Mouse (Mus musculus) forebrain, postnatal 0 days (tissue): ENCODE results near the gene Gga3. TPM values are rescaled to one million over a fixed set of nuclear protein-coding genes. Genes with fewer than 3 reads are reported as not detected.

Experiments
- ATAC-seq: fragments of 200-750 bp; cut with Nextera tagmentation; 2 replicates; pipeline ENCODE4 v1.8.0; 2017; ENCODE audit warnings: mild to moderate bottlenecking, moderate library complexity
- DNase-seq: peaks from one replicate; pipeline ENCODE4 v3.0.0-alpha.2; 2015
- H3K27ac ChIP-seq: fragments of 300-500 bp; sonication (generic); 2 replicates; pipeline ENCODE4 v1.5.1; 2014; ENCODE audit warnings: low read depth, mild to moderate bottlenecking, antibody characterized with exemption, low read length, moderate library complexity, mixed read lengths
- H3K27me3 ChIP-seq: fragments of 300-500 bp; sonication (generic); 2 replicates; pipeline ENCODE4 v1.6.1; 2014; ENCODE audit warnings: mild to moderate bottlenecking, low read length, mixed read lengths; ENCODE audit not compliant: insufficient read depth
- H3K36me3 ChIP-seq: fragments of 300-500 bp; sonication (generic); 2 replicates; pipeline ENCODE4 v1.6.1; 2014; ENCODE audit warnings: mild to moderate bottlenecking, moderate library complexity; ENCODE audit not compliant: insufficient read depth
- H3K4me1 ChIP-seq: fragments of 300-500 bp; sonication (generic); 2 replicates; pipeline ENCODE4 v1.6.1; 2014; ENCODE audit warnings: antibody characterized with exemption; ENCODE audit not compliant: insufficient read depth
- H3K4me2 ChIP-seq: fragments of 300-500 bp; sonication (generic); 2 replicates; pipeline ENCODE4 v1.6.1; 2014; ENCODE audit warnings: low read depth, mild to moderate bottlenecking, moderate library complexity
- H3K4me3 ChIP-seq: fragments of 300-500 bp; sonication (generic); 2 replicates; pipeline ENCODE4 v1.5.1; 2014; ENCODE audit warnings: low read depth, low read length, mixed read lengths
- H3K9ac ChIP-seq: fragments of 300-500 bp; sonication (generic); 2 replicates; pipeline ENCODE4 v1.6.1; 2014; ENCODE audit warnings: mild to moderate bottlenecking
- H3K9me3 ChIP-seq: fragments of 300-500 bp; sonication (generic); 2 replicates; pipeline ENCODE4 v1.6.1; 2016; ENCODE audit warnings: low read length
- CTCF ChIP-seq: sonication (generic); IDR thresholded peaks from 2 replicates; pipeline ENCODE4 v1.5.1; 2016; ENCODE audit warnings: antibody characterized with exemption, control low read depth, low read depth
- WGBS: fragments of 180-500 bp; shearing (Covaris S2); extraction: QIAGEN DNeasy Blood & Tissue Kit; methylation state at CpG from one replicate; pipeline ENCODE4 v1.1.7; 2014; 5-methylcytosine and 5-hydroxymethylcytosine counted together
- polyA plus RNA-seq: library from polyadenylated mRNA; unstranded; fragments of >200 nt; fragmentation: Nextera tagmentation; extraction: Ambion mirVana; gene quantifications from 2 replicates; pipeline ENCODE4 v1.2.1, GENCODE M21; 2015
- total RNA-seq: library from RNA; depleted of rRNA; stranded (reverse); fragments of >200 nt; gene quantifications from 2 replicates; pipeline ENCODE4 v1.2.3, GENCODE M21; 2014

The Gga3 gene
- total and polyA plus RNA-seq, 2 experiments from 2014 or later, result 18.5 to 34.0 TPM

DNA sequence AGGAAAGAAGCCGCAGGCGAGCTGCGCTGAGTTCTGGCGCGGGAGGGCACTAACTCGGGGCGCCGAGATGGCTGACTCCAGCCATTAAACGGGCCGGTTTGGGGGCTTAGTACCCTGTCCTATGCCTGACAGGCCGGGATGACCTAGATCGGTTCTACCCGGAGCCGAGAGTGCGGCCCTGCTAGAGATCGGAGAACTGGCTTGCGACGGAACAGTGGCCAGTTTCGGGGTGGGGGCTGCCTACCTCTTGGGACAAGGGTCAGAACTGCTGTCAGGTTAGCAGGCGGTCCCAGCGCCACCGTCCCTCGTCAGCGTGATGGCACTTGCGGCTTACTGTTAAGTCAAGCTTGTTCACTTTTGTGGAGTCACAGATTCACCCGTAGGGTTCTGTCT lies 449 bp upstream of the Gga3 start:
- WGBS, result under 1% methylated on average over 26 of the region's 26 CpGs
- Histone ChIP-seq H3K4me2 (peak overlapping the region; percentile 89), H3K4me3 (peak overlapping the region; percentile 95)

DNA sequence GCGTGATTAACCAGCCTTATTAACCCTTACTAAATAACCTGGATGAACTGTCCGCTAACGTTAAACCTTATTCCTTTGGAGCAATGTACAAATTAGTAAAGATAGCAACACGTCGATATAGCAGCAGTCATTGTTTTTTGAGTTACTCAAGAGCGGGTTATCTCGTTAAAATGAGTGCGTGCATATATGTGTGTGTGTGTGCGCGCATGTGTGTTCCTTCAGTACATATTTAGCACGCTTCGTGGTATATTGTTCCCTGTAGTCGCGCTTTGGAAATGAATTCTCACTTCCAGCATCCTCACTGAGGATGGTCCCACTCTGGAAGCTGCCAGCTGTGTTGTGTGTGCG lies 749 bp downstream of the Gga3 start:
- no peaks in the 10 kb centered on the region for H3K27me3 ChIP-seq
- WGBS, result 6% methylated on average over 15 of the region's 15 CpGs
- H3K4me3 ChIP-seq, result peak overlapping the region; percentile 95
- peak overlapping the region; percentile 97 for H3K9ac ChIP-seq
- peaks cover 15% of the 10 kb centered on the region for H3K4me1 ChIP-seq
- H3K27ac ChIP-seq, result peak overlapping the region; percentile 95
- ATAC-seq, result no peak
- H3K9me3 ChIP-seq, result no peaks in the 10 kb centered on the region
- no peak for TF ChIP-seq CTCF
- DNase-seq, result no peak
- H3K36me3 ChIP-seq, result peaks cover 29% of the 10 kb centered on the region
- peak overlapping the region; percentile 89 for H3K4me2 ChIP-seq

More for the DNA sequence above, 449 bp upstream of the Gga3 start:
- no peaks in the 10 kb centered on the region for H3K27me3 ChIP-seq
- no peaks in the 10 kb centered on the region for H3K9me3 ChIP-seq
- DNase-seq (no peak), ATAC-seq (peak; percentile 10)
- H3K27ac ChIP-seq, result peak overlapping the region; percentile 95
- peaks cover 29% of the 10 kb centered on the region for H3K36me3 ChIP-seq
- H3K9ac ChIP-seq, result peak overlapping the region; percentile 97
- no peak for TF ChIP-seq CTCF
- peaks cover 15% of the 10 kb centered on the region for H3K4me1 ChIP-seq

DNA sequence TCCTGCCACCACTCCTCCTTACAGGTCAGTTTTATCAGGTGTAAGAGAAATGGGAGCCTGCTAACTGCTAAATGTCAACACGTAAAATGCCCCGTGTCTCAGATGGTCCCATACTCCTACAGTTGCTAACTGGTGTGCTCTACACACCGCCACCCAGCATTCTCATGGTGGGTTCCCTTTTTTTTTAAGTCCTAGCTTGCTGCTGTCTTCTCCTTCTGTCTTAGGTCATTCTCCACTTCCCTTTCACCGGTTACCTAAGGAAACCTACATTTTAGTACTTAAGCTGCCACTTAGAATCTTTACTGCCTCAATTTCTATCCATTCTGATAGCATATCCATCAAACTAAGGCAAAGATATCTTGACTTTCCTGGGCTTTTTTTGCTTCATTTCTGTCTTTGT lies 2.7 kb downstream of the Gga3 start:
- no peak overlapping the region for H3K4me2 ChIP-seq
- no peak overlapping the region for H3K4me3 ChIP-seq
- peaks cover 15% of the 10 kb centered on the region for H3K4me1 ChIP-seq
- ATAC-seq, result no peak
- no peaks in the 10 kb centered on the region for H3K27me3 ChIP-seq
- no peak overlapping the region for H3K27ac ChIP-seq
- TF ChIP-seq CTCF, result no peak
- H3K9me3 ChIP-seq, result no peaks in the 10 kb centered on the region
- H3K36me3 ChIP-seq, result peaks cover 20% of the 10 kb centered on the region
- no peak overlapping the region for H3K9ac ChIP-seq
- no peak for DNase-seq
- WGBS, result 95% methylated on average over 4 of the region's 4 CpGs

GRCm38 (mm10) chr11:115600743-115601142 lies 3.1 kb downstream of the Gga3 start:
- DNase-seq, result no peak
- Histone ChIP-seq H3K27me3 (no peaks in the 10 kb centered on the region), H3K4me2 (no peak overlapping the region), H3K4me1 (peaks cover 15% of the 10 kb centered on the region), H3K9ac (no peak overlapping the region), H3K9me3 (no peaks in the 10 kb centered on the region), H3K4me3 (no peak overlapping the region), H3K36me3 (peaks cover 16% of the 10 kb centered on the region), H3K27ac (no peak overlapping the region)
- no peak for TF ChIP-seq CTCF
- ATAC-seq, result no peak
- WGBS, result 97% methylated on average over 15 of the region's 15 CpGs

- no peak for DNase-seq
- Histone ChIP-seq H3K27ac (no peak overlapping the region), H3K9me3 (no peaks in the 10 kb centered on the region), H3K4me1 (peaks cover 9% of the 10 kb centered on the region), H3K9ac (no peak overlapping the region), H3K4me3 (no peak overlapping the region), H3K36me3 (peaks cover 14% of the 10 kb centered on the region), H3K4me2 (no peak overlapping the region), H3K27me3 (no peaks in the 10 kb centered on the region)
- no peak for ATAC-seq
- no peak for TF ChIP-seq CTCF
- 93% methylated on average over 7 of the region's 7 CpGs for WGBS
Measured at GRCm38 (mm10) chr11:115599722-115600121, 4.1 kb downstream of the Gga3 start.

DNA sequence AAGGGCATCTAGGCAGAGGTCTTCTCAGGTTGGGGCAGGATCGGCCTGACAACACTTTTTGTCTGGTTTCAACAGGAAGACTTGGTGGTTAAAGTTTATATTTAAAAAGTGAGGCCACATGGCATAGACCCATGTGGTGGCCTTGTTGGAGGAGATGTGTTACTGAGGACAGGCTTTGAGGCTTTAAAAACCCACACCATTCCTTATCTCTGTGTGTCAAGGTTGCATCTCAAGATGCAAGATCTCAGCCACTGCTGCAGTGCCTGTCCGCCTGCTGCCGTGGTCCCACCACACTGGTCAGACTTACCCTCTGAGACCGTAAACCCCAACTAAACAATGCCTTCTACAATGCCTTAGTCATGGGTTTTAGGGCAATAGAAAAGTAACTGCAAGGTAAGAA lies 5.5 kb downstream of the Gga3 start:
- 98% methylated on average over 4 of the region's 4 CpGs for WGBS
- ATAC-seq, result no peak
- DNase-seq, result no peak
- Histone ChIP-seq H3K9ac (no peak overlapping the region), H3K27me3 (no peaks in the 10 kb centered on the region), H3K27ac (no peak overlapping the region), H3K9me3 (no peaks in the 10 kb centered on the region), H3K4me3 (no peak overlapping the region), H3K4me1 (peaks cover 9% of the 10 kb centered on the region), H3K36me3 (peaks cover 25% of the 10 kb centered on the region), H3K4me2 (no peak overlapping the region)
- no peak for TF ChIP-seq CTCF

DNA sequence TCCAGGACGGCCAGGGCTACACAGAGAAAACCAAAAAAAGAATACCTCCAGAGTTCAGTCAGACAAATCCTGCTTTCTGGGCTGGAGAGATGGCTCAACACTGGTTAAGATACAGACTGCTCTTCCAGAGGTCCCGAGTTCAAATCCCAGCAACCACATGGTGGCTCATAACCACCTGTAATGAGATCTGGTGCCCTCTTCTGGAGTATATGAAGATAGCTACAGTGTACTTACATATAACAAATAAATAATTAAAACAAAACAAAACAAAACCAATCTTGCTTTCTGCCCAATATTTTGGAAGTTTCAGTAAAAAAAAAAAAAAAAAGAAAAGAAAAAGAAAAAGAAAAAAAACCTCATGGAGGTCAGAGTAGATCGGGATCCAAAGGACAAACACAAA lies 8.6 kb downstream of the Gga3 start:
- Histone ChIP-seq H3K27ac (no peak overlapping the region), H3K4me3 (no peak overlapping the region), H3K36me3 (peaks cover 55% of the 10 kb centered on the region), H3K9me3 (no peaks in the 10 kb centered on the region), H3K9ac (no peak overlapping the region), H3K4me2 (no peak overlapping the region), H3K4me1 (no peaks in the 10 kb centered on the region), H3K27me3 (no peaks in the 10 kb centered on the region)
- 98% methylated on average over 3 of the region's 3 CpGs for WGBS
- DNase-seq, result no peak
- no peak; the same call in 1 of the 2 replicates for TF ChIP-seq CTCF
- ATAC-seq, result no peak
